Mouse (Mus musculus): ENCODE results near the gene Spaca3. TPM values are rescaled to one million over a fixed set of nuclear protein-coding genes. Genes with fewer than 3 reads are reported as not detected.

Spaca3 gene
- polyA plus RNA-seq, 1 experiment, result not detected

DNA sequence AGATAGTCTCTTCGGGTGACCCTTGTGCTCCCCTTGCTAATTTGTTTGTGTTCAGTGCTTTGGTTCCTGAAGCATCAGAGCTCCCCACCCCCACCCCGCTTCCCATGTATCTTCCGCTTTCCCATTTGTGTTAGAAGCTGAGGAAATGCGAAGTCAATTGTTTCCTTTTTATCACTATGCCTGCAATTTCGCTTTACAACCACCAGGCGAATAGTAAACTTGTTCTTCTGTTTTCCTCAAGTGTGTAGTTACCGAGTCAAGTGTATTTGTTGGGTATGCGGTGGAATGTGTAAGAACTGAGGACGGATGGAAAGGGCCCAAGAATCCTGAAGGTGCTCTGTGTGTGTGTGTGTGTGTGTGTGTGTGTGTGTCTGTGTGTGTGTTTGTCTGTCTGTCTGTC lies 36.4 kb upstream of the Spaca3 start:
- 86% methylated on average over 9 of the region's 9 CpGs for WGBS

DNA sequence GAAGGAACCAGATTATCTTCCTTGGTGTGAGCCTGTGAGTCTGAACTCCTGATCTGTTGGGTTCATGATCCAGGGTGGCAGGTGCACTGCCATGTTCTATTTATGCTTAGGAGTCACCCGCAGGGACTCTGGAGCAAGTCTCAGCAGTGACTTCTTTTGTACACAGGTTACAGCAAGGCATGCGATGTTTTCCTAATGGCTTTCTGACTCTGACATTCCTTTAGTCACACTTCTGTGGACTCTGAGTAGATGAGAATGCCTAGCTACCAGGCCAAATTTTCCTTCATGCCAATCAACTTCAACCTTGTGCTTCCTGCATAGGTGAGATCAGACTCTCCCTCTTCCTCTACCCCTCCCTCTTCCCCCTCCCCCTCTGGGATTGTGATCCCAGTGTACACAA lies 22.8 kb upstream of the Spaca3 start:
- TF ChIP-seq CTCF (IDR thresholded peaks at IDR 0.05; ENCODE audit: insufficient read depth, low read depth, low read length) (no peak), POLR2A (IDR thresholded peaks at IDR 0.05; ENCODE audit: insufficient read depth, low read depth, low read length) (no peak)
- no peak overlapping the region for H3K27ac ChIP-seq (ENCODE audit: insufficient read depth, low read depth, low read length)
- no peak overlapping the region for H3K4me3 ChIP-seq (ENCODE audit: insufficient read depth, low read depth, low read length)
- WGBS, result 89% methylated on average over 2 of the region's 2 CpGs
- H3K4me1 ChIP-seq (ENCODE audit: control insufficient read depth, insufficient read depth, low read length), result 0 out of 2 replicates have a peak, but pooled peaks cover 2% of the 10 kb centered on the region

More for the DNA sequence above, 36.4 kb upstream of the Spaca3 start:
- TF ChIP-seq POLR2A (IDR thresholded peaks at IDR 0.05; ENCODE audit: insufficient read depth, low read depth, low read length) (no peak), CTCF (IDR thresholded peaks at IDR 0.05; ENCODE audit: insufficient read depth, low read depth, low read length) (no peak)
- Histone ChIP-seq H3K4me3 (ENCODE audit: insufficient read depth, low read depth, low read length) (no peak overlapping the region), H3K4me1 (ENCODE audit: control insufficient read depth, insufficient read depth, low read length) (peaks cover 10% of the 10 kb centered on the region), H3K27ac (ENCODE audit: insufficient read depth, low read depth, low read length) (no peak overlapping the region)

DNA sequence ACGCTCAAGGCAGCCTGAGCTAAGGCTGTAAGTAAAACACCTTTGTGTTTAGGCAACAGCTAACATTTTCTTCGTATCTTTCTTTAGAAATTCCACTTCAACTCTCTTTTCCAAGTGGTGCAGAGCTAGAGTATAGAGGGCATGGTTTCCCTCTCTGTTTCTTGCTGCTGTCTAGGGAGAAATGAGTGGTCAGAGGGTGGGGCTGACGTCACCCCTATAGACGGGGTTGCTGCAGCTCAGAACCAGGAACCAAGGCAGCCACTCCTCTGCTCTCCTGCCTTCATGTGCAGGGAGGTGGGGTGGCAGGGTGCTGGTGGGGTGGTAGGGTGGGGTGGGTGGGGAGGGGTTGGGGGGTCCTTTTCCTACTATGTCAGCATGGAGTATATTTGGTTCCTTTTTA lies 22.3 kb upstream of the Spaca3 start:
- 91% methylated on average over 4 of the region's 4 CpGs for WGBS
- TF ChIP-seq POLR2A (IDR thresholded peaks at IDR 0.05; ENCODE audit: insufficient read depth, low read depth, low read length) (no peak), CTCF (IDR thresholded peaks at IDR 0.05; ENCODE audit: insufficient read depth, low read depth, low read length) (no peak)
- H3K4me1 ChIP-seq (ENCODE audit: control insufficient read depth, insufficient read depth, low read length), result 0 out of 2 replicates have a peak, but pooled peaks cover 2% of the 10 kb centered on the region
- no peak overlapping the region for H3K27ac ChIP-seq (ENCODE audit: insufficient read depth, low read depth, low read length)
- no peak overlapping the region for H3K4me3 ChIP-seq (ENCODE audit: insufficient read depth, low read depth, low read length)

DNA sequence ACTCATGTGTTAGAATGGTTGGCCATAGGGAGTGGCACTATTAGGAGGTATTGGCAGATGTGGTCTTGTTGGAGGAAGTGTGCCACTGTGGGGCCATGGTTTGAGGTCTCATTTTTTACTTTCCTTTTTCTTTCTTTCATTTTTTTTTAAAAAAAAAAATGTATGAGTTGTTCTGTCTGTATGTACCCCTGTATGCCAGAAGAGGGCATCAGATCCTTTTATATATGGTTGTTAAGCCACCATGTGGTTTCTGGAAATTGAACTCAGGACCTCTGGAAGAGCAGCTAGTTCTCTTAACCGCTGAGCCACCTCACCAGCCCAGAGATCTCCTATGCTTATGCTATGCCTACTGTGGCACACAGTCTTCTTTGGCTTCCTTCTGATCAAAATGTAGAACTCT lies 19.4 kb upstream of the Spaca3 start:
- TF ChIP-seq POLR2A (IDR thresholded peaks at IDR 0.05; ENCODE audit: insufficient read depth, low read depth, low read length), result no peak
- 79% methylated on average over 1 of the region's 1 CpGs for WGBS
- H3K4me1 ChIP-seq (ENCODE audit: control insufficient read depth, insufficient read depth, low read length), result no peaks in the 10 kb centered on the region
- H3K4me3 ChIP-seq (ENCODE audit: insufficient read depth, low read depth, low read length), result no peak overlapping the region
- H3K27ac ChIP-seq (ENCODE audit: insufficient read depth, low read depth, low read length), result no peak overlapping the region

DNA sequence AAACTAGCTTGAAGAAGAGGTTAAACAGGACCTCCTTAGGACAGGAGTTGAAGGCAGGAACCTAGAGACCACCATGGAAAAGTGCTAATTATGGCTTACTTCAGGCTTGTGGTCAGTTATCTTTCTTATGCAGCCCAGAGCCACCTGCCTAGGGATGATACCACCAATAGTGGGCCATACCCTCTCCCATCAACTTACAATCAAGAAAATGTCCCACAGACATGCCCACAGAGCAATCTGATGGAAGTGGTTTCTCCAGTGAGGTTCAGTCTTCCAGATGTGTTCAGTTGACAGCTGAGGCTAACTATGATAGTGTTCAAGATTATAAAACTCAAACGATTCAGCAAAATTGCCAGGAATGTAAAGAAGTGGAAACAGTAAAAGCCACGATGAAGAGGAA lies 14.7 kb upstream of the Spaca3 start:
- Histone ChIP-seq H3K27ac (ENCODE audit: insufficient read depth, low read depth, low read length) (no peak overlapping the region), H3K4me3 (ENCODE audit: insufficient read depth, low read depth, low read length) (no peak overlapping the region), H3K4me1 (ENCODE audit: control insufficient read depth, insufficient read depth, low read length) (no peaks in the 10 kb centered on the region)
- TF ChIP-seq CTCF (IDR thresholded peaks at IDR 0.05; ENCODE audit: insufficient read depth, low read depth, low read length) (no peak), POLR2A (IDR thresholded peaks at IDR 0.05; ENCODE audit: insufficient read depth, low read depth, low read length) (no peak)
- 89% methylated on average over 2 of the region's 2 CpGs for WGBS

DNA sequence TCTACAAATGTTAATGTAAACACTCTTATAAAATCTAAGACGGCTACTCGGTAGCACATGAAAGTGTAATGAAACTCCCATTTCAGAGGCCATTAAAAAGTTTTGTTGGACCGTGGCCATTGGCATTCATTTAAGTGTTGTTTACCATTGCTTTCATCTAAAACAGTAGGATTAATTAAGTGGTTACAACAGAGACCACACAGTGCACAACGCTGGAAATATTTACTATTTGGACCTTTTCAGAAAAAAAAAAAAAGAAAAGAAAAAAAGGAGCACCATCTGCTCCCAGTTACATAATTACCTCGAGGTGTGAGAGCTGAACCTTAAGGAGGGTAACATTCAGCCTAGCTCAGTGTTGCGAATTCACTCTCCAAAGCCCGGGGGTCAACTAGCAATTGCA lies 12.7 kb upstream of the Spaca3 start:
- H3K4me3 ChIP-seq (ENCODE audit: insufficient read depth, low read depth, low read length), result no peak overlapping the region
- H3K4me1 ChIP-seq (ENCODE audit: control insufficient read depth, insufficient read depth, low read length), result no peaks in the 10 kb centered on the region
- no peak overlapping the region for H3K27ac ChIP-seq (ENCODE audit: insufficient read depth, low read depth, low read length)
- 54% methylated on average over 7 of the region's 7 CpGs for WGBS
- TF ChIP-seq CTCF (IDR thresholded peaks at IDR 0.05; ENCODE audit: insufficient read depth, low read depth, low read length) (no peak), POLR2A (IDR thresholded peaks at IDR 0.05; ENCODE audit: insufficient read depth, low read depth, low read length) (no peak)

DNA sequence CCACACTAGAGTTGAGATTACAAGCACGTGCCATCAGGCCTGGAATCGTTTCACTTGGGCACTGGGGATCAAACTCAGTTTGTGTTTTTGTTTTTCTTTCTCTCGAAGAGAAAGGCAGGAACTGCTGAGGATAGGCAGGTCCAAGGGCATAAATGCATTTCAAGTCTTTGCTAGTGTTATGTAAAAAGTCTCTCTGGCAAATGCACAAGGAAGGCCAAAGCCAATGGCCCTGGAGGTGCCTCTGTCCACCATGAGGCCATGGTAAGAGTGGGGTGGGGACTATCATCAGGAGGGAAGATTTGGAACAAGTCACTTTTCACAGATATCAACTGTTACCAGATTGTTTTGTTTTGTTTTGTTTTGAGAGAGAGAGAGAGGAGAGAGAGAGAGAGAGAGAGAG lies 12.1 kb upstream of the Spaca3 start:
- no peak for TF ChIP-seq POLR2A (IDR thresholded peaks at IDR 0.05; ENCODE audit: insufficient read depth, low read depth, low read length)

DNA sequence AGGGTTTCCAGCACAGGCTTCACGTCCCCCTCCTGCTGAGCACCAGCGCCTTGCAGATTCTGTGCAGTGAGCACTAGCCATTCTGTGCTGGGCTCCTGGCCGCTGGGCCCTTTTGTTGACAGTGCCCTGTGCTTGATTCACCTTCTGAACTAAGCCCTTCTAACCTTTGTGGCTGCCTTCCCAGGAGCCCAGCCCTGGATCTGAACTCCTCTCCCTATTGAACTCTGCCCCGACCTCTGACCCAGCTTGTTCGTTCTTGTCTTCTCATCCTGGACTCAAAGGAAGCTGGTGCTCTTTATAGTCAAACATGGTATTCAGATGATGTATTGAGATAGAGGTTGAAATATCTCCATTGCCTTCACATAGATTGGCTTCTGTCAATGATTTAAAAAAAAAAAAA lies 10.0 kb upstream of the Spaca3 start:
- Histone ChIP-seq H3K27ac (ENCODE audit: insufficient read depth, low read depth, low read length) (no peak overlapping the region), H3K4me1 (ENCODE audit: control insufficient read depth, insufficient read depth, low read length) (peaks cover 5% of the 10 kb centered on the region; the same call in 1 of the 2 replicates), H3K4me3 (ENCODE audit: insufficient read depth, low read depth, low read length) (no peak overlapping the region)
- WGBS, result 82% methylated on average over 5 of the region's 5 CpGs
- TF ChIP-seq POLR2A (IDR thresholded peaks at IDR 0.05; ENCODE audit: insufficient read depth, low read depth, low read length), result no peak
- no peak for TF ChIP-seq CTCF (IDR thresholded peaks at IDR 0.05; ENCODE audit: insufficient read depth, low read depth, low read length)

More for the DNA sequence above, 12.1 kb upstream of the Spaca3 start:
- Histone ChIP-seq H3K4me3 (ENCODE audit: insufficient read depth, low read depth, low read length) (no peak overlapping the region), H3K27ac (ENCODE audit: insufficient read depth, low read depth, low read length) (no peak overlapping the region), H3K4me1 (ENCODE audit: control insufficient read depth, insufficient read depth, low read length) (no peaks in the 10 kb centered on the region)
- 49% methylated on average over 3 of the region's 3 CpGs for WGBS

DNA sequence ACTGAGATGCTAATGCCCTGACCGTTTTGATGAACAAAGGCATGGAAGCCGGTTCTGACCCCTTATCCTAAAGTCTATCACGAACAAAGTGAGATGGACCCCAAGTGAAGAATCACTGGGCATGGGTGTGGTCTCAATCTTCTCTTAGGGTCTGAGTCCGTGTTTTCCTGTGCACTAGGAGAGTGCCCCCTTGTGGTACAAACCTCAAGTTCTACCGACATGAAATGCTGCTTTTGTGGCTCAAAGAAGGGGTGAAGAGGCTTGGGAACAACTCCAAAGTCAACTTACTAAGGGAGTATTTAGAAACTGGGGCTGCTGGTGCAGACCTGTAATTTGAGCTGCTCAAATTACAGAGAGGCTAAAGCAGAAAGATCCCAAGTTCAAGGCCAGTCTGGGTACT lies 6.3 kb upstream of the Spaca3 start:
- Histone ChIP-seq H3K4me3 (ENCODE audit: insufficient read depth, low read depth, low read length) (no peak overlapping the region), H3K27ac (ENCODE audit: insufficient read depth, low read depth, low read length) (no peak overlapping the region), H3K4me1 (ENCODE audit: control insufficient read depth, insufficient read depth, low read length) (peaks cover 8% of the 10 kb centered on the region; the same call in 1 of the 2 replicates)
- WGBS, result 56% methylated on average over 5 of the region's 5 CpGs
- TF ChIP-seq CTCF (IDR thresholded peaks at IDR 0.05; ENCODE audit: insufficient read depth, low read depth, low read length), result no peak
- no peak for TF ChIP-seq POLR2A (IDR thresholded peaks at IDR 0.05; ENCODE audit: insufficient read depth, low read depth, low read length)

DNA sequence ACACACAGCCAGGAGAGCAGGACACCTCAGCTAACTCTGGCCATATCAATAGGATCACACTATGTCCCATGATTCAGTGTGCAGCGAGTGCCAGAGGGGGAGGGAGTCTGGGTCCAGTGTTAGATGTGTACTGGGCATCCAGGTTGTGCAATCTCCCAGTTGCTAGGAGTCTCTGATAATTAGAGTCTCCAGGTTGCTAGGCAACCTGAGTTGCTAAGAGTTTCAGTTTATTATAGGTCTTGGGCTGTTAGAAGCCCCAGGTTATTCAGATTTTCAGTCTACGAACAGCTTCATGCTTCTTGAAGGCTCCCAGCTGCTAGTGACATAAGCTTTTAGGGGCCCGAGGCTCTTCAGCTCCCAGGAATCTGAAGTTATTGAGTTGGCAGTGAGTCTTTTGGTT lies 5.2 kb upstream of the Spaca3 start:
- Histone ChIP-seq H3K4me1 (ENCODE audit: control insufficient read depth, insufficient read depth, low read length) (peaks cover 8% of the 10 kb centered on the region; the same call in 1 of the 2 replicates), H3K27ac (ENCODE audit: insufficient read depth, low read depth, low read length) (no peak overlapping the region), H3K4me3 (ENCODE audit: insufficient read depth, low read depth, low read length) (no peak overlapping the region)
- 30% methylated on average over 3 of the region's 3 CpGs for WGBS
- no peak for TF ChIP-seq POLR2A (IDR thresholded peaks at IDR 0.05; ENCODE audit: insufficient read depth, low read depth, low read length)
- no peak for TF ChIP-seq CTCF (IDR thresholded peaks at IDR 0.05; ENCODE audit: insufficient read depth, low read depth, low read length)

Data from olfactory bulb, adult 2 months (tissue).